Mouse (Mus musculus): ENCODE data around the gene Cby1. TPM values are rescaled to one million over a fixed set of nuclear protein-coding genes. Genes with fewer than 3 reads are reported as not detected.
A peak's percentile ranks its signal among the peaks of the same experiment; 100 is the strongest.

Gene Cby1
- polyA plus RNA-seq, 3 experiments from 2014 or later = 15.7 to 18.3 (median 16.8) TPM

- no peak for ATAC-seq
Measured at GRCm38 (mm10) chr15:79681973-79682372, 23.0 kb downstream of the Cby1 start.

DNA sequence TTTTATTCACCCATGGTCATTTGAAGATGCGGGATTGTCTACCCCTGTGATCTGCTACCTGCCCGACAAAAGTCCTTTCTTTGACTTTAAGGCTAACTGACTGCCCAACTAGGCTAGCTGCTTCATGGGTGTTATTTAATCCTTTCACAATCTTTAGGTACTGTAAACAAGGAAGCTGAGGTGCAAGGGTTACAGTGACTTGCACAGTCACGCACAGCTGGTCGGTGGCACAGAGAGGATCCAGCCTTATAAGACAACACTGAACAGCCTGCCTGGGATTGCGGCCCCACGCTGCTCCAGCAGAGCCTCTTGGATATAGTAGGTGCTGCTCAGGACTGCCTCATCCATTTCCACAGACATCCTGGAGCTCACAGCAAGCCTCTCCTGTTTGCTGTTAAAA lies 24.1 kb downstream of the Cby1 start:
- ATAC-seq = no peak

- ATAC-seq = no peak
Measured at GRCm38 (mm10) chr15:79683707-79684465, 24.9 kb downstream of the Cby1 start.

DNA sequence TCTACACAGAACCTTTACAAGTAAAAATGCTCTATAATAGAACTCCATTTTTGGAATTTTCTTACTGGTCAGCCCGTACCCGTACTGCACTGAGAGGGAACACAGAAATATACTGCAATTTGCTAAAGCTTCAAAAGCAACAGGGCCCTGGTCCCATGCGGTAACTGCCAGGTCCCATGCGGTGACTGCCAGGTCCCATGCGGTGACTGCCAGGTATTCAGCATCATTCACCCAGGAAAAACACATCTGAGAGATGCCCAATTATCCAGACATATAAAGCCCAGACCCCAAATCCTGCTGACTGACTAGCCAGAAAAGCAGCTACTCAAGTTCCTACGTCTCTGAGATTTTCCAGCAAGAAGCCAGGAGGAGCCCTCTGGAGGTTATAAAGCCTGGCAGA lies 25.6 kb downstream of the Cby1 start:
- no peak for ATAC-seq

GRCm38 (mm10) chr15:79685141-79685641 lies 26.2 kb downstream of the Cby1 start:
- no peak for ATAC-seq

DNA sequence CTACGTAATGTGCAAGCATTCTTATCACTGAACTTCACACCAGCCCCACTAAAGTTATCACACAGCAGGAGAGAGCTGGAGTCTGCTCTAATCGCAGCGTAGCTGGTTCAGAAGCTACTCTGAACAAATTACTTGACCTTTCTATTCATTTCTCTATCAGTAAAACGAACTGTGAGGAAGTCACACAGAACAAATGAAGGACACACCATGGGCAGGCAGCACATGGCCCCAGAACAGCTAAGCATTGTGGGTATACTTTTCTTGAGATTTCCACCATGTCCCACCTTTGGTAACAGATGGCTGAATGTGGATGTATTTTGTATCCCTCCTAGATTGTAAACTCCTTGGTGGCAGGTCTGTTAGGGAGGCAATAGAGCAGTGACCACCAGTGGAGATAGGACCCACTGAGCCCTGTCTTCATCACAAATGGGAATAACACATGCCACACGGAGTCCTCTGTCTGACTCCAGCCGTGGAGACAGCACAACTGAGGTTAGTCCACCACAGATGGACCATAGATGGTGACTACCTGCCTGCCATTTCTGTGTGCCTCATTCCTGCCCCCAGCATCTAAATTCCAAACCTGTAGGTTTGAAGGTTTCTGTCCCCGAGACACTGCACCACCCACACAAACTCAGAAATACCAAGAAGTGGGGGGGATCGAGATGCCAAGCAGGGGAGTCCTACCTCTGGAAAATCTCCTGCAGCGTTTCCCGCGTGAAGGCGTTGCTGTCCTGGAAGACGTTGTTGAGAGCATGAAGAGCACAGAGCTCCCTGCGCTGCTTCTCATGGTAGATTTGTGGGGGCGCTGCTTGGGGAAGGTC lies 27.3 kb downstream of the Cby1 start:
- ATAC-seq = no peak

DNA sequence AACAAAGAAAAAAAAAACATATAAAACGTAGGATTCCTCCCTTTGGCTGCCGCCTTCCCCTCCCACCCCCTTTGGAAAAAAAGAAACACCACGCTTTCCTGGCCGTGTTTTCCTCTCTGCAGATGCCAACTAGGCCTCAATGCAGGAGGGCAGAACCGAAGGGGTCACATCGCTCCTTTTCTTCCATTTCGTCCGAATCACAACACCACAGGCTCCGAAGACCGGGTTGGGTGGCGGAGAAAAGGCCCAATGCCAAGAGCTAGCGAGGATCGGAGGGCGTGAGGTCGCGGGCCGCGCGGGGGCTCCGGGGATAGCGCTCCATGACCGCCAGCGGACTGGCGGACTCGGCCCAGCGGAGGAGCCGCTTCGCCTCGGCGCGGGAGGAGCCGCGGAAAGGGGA lies 28.2 kb downstream of the Cby1 start:
- ATAC-seq = no peak

GRCm38 (mm10) chr15:79687646-79688267 lies 28.8 kb downstream of the Cby1 start, which contains the start of gene Josd1:
Josd1 (minus strand) TSS chr15:79687919.
- peak; percentile 51 for ATAC-seq

DNA sequence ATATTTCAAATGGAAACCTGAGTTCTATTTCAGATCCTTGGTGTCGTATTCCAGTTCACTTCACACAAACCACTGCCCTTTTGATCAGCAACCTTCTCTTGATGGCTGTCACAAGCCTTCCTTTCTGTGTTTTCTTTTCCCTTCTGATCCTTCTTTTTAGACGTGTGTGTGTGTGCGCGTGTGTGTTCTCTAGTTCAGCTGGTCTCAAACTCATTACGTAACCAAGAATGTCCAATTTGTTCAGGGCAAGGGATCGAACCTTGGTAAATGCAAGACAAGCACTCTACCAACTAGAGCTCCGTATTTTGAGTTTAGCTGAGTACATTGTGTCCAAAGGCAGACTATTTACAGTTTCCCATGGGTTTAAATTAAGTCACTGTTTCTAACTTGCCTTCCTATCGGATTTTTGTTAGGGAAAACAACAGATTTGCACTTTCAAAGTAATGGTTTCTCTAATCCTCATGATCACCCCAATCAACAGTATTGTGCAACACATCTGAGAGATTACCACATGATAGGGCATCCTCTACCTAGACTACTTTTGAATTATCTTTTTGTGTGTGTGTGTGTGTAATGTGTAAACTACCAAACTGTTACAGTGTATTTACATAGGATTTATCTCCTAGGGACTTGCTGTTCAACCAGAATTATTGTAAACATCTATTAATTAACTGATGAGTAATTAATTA lies 29.4 kb downstream of the Cby1 start:
- ATAC-seq = no peak

- ATAC-seq = no peak
Measured at GRCm38 (mm10) chr15:79689662-79690425, 30.8 kb downstream of the Cby1 start.

GRCm38 (mm10) chr15:79690426-79691022 lies 31.5 kb downstream of the Cby1 start, which contains the start of gene Gtpbp1:
Gtpbp1 (plus strand) TSS chr15:79690845.
- peak; percentile 81 for ATAC-seq

- no peak for ATAC-seq
Measured at GRCm38 (mm10) chr15:79691023-79691508, 32.1 kb downstream of the Cby1 start.

DNA sequence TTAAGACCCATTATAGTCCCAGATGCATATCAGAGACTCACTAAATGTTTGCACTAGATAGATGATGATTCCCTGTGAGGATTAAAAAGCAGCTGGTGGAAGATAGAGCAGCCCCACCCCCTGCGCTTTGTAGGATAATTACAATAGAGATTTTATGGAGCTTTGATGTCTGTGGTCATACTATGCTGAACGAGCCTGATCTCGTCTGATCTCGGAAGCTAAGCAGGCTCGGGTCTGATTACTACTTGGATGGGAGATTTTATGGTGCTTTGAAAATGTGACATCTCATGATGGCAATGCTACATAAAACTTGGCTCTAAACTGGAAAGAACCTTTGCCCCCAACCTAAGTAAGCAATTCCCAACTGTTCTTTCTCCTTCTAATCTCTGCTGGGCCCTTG lies 33.3 kb downstream of the Cby1 start:
- no peak for ATAC-seq

- ATAC-seq = peak; percentile 36
Measured at GRCm38 (mm10) chr15:79693740-79694139, 34.7 kb downstream of the Cby1 start.

- no peak for ATAC-seq
Measured at GRCm38 (mm10) chr15:79694512-79694911, 35.5 kb downstream of the Cby1 start.

DNA sequence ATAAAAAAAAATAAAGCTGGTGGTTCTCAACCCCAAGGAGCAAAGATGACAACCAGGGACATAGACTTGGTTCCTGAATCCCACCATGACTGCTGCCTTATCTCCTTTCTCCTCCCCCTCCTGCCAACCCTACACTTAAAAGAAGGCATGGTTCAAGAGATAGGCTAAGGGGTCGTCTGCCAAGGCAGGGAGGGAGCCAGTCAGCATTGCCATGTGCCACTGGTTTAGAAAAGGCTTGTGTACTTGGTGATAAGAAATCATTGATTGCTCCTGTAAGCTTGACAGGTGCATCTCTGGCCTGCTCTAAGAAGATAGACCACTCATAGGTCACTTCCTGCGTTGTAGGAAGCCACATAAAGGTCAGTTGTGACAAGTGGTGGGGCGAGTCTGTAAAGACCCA lies 36.5 kb downstream of the Cby1 start:
- ATAC-seq = no peak

- ATAC-seq = no peak
Measured at GRCm38 (mm10) chr15:79696508-79696907, 37.5 kb downstream of the Cby1 start.

- no peak for ATAC-seq
Measured at GRCm38 (mm10) chr15:79697011-79697410, 38.0 kb downstream of the Cby1 start.

- ATAC-seq = no peak
Measured at GRCm38 (mm10) chr15:79697558-79698187, 38.7 kb downstream of the Cby1 start.

DNA sequence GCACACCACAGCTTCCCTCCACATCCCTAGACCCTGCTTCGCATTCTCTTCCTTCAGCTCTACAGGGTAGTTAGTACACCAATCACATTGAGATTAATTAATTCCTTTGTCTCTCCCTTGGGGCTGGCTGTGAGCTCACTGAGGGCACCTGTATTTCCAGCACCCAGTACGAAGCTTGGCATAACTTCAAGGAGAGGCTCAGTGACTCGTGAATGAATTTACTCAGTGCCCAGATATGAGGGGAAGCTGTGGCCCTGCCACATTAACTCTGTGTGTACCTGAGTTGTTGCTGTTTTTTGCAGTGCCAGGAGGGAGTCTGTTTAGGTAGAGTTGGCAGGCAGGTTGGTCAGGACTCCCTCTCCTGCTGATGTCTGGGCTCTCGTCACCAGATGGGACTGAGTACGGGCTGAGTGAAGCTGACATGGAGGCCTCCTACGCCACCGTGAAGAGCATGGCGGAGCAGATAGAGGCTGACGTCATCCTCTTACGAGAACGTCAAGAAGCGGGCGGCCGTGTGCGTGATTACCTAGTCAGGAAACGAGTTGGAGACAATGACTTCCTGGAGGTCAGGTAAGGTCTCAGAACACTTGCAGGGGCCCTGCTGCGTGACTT lies 47.7 kb downstream of the Cby1 start:
- no peak for ATAC-seq

Measured in inflammation-experienced regulatory T-cells, adult 6 months (primary cell).